Mouse (Mus musculus): ENCODE data around the gene Dmp1.

- TF ChIP-seq POLR2A (IDR thresholded peaks at IDR 0.05; ENCODE audit: borderline replicate concordance, control insufficient read depth, low read depth, low read length) (no peak), CTCF (IDR thresholded peaks at IDR 0.05; ENCODE audit: control insufficient read depth, insufficient read depth, low read length) (no peak)
Observed at GRCm38 (mm10) chr5:104244261-104244660, 41.8 kb downstream of the Dmp1 start.
